Mouse (Mus musculus): Measurements from ENCODE around the gene Epha1. TPM values are rescaled to one million over a fixed set of nuclear protein-coding genes. Genes with fewer than 3 reads are reported as not detected.

The Epha1 gene
- total and polyA plus RNA-seq, 3 experiments, result 0.04 TPM; not detected in 2

GRCm38 (mm10) chr6:42419443-42419842 is 46.4 kb upstream of the Epha1 start:
- no peak overlapping the region for H3K27ac ChIP-seq (ENCODE audit: control insufficient read depth, low read depth, low read length)
- no peaks in the 10 kb centered on the region for H3K79me2 ChIP-seq (ENCODE audit: control insufficient read depth, insufficient read depth, low read length, poor library complexity)
- TF ChIP-seq USF1 (IDR thresholded peaks at IDR 0.05; ENCODE audit: low read depth, low read length), result no peak
- no peak for TF ChIP-seq TBP (IDR thresholded peaks at IDR 0.05; ENCODE audit: low read depth, low read length)
- TF ChIP-seq MAX (IDR thresholded peaks at IDR 0.05; ENCODE audit: low read length), result no peak
- TF ChIP-seq MAFK (IDR thresholded peaks at IDR 0.05; ENCODE audit: borderline replicate concordance, low read depth, low read length), result no peak
- no peak for TF ChIP-seq POLR2AphosphoS5 (IDR thresholded peaks at IDR 0.05; ENCODE audit: borderline replicate concordance, low read depth, low read length)
- no peak for TF ChIP-seq MYC (IDR thresholded peaks at IDR 0.05; ENCODE audit: low read depth, low read length)
- no peak for TF ChIP-seq POLR2AphosphoS2 (IDR thresholded peaks at IDR 0.05; ENCODE audit: low read length)
- no peak for TF ChIP-seq SMC3 (IDR thresholded peaks at IDR 0.05; ENCODE audit: low read depth, low read length)
- no peak for TF ChIP-seq BHLHE40 (IDR thresholded peaks at IDR 0.05; ENCODE audit: borderline replicate concordance, low read depth, low read length)
- TF ChIP-seq E2F4 (IDR thresholded peaks at IDR 0.05; ENCODE audit: borderline replicate concordance, low read depth, low read length), result no peak
- no peak for TF ChIP-seq ZMIZ1 (IDR thresholded peaks at IDR 0.05; ENCODE audit: low read depth, low read length)
- TF ChIP-seq GATA1 (IDR thresholded peaks at IDR 0.05; ENCODE audit: low read depth, low read length), result no peak
- TF ChIP-seq CTCF (IDR thresholded peaks at IDR 0.05 in 2 of 3, conservative IDR thresholded peaks at IDR 0.05 in 1 of 3; ENCODE audit: control insufficient read depth in 1 of 3, insufficient read depth in 1 of 3, low read depth in 2 of 3, low read length in 3 of 3, poor library complexity in 1 of 3, severe bottlenecking in 1 of 3), result no peak
- TF ChIP-seq NELFE (IDR thresholded peaks at IDR 0.05; ENCODE audit: low read depth, low read length), result no peak
- no peak for TF ChIP-seq ZC3H11A (IDR thresholded peaks at IDR 0.05; ENCODE audit: low read depth, low read length)
- TF ChIP-seq RCOR1 (IDR thresholded peaks at IDR 0.05; ENCODE audit: low read depth, low read length), result no peak
- no peak for TF ChIP-seq TAL1 (IDR thresholded peaks at IDR 0.05; ENCODE audit: low read length)
- TF ChIP-seq TCF12 (IDR thresholded peaks at IDR 0.05; ENCODE audit: low read depth, low read length), result no peak
- TF ChIP-seq CHD1 (IDR thresholded peaks at IDR 0.05; ENCODE audit: low read depth, low read length), result no peak
- no peaks in the 10 kb centered on the region for H3K4me1 ChIP-seq (ENCODE audit: control insufficient read depth in 1 of 2, insufficient read depth in 2 of 2, low read length in 2 of 2)
- H3K36me3 ChIP-seq (ENCODE audit: control insufficient read depth in 1 of 2, insufficient read depth in 2 of 2, low read length in 2 of 2), result no peaks in the 10 kb centered on the region
- H3K27me3 ChIP-seq (ENCODE audit: control insufficient read depth in 1 of 2, insufficient read depth in 2 of 2, low read length in 2 of 2), result no peaks in the 10 kb centered on the region
- no peaks in the 10 kb centered on the region for H3K9me3 ChIP-seq (replicated peaks; ENCODE audit: insufficient read depth, low read length)
- no peak for DNase-seq (ENCODE audit: low read depth, low spot score)
- H3K4me3 ChIP-seq (ENCODE audit: control insufficient read depth in 1 of 2, insufficient read depth in 1 of 2, low read depth in 2 of 2, low read length in 2 of 2), result no peak overlapping the region
- H3K9ac ChIP-seq (ENCODE audit: control insufficient read depth, low read depth, low read length, poor library complexity, severe bottlenecking), result no peak overlapping the region

GRCm38 (mm10) chr6:42405134-42405533 is 32.1 kb upstream of the Epha1 start, which contains the start of gene Tas2r135:
Tas2r135 (plus strand) TSS chr6:42405434.
- H3K4me1 ChIP-seq (ENCODE audit: control insufficient read depth in 1 of 2, insufficient read depth in 2 of 2, low read length in 2 of 2), result no peaks in the 10 kb centered on the region
- H3K4me3 ChIP-seq (ENCODE audit: control insufficient read depth in 1 of 2, insufficient read depth in 1 of 2, low read depth in 2 of 2, low read length in 2 of 2), result no peak within 1 kb of the TSS
- no peaks in the 10 kb centered on the region; a peak in 1 of 4 replicates for H3K27me3 ChIP-seq (ENCODE audit: control insufficient read depth in 1 of 2, insufficient read depth in 2 of 2, low read length in 2 of 2)
- no peak within 1 kb of the TSS for H3K9ac ChIP-seq (ENCODE audit: control insufficient read depth, low read depth, low read length, poor library complexity, severe bottlenecking)
- H3K36me3 ChIP-seq (ENCODE audit: control insufficient read depth in 1 of 2, insufficient read depth in 2 of 2, low read length in 2 of 2), result no peaks in the 10 kb centered on the region
- no peaks in the 10 kb centered on the region for H3K79me2 ChIP-seq (ENCODE audit: control insufficient read depth, insufficient read depth, low read length, poor library complexity)
- no peaks in the 10 kb centered on the region for H3K9me3 ChIP-seq (replicated peaks; ENCODE audit: insufficient read depth, low read length)
- no peak for DNase-seq (ENCODE audit: low read depth, low spot score)
- TF ChIP-seq ZKSCAN1 (IDR thresholded peaks at IDR 0.05; ENCODE audit: low read depth, low read length) (no peak), MYB (IDR thresholded peaks at IDR 0.05; ENCODE audit: low read depth, low read length) (no peak), POLR2A (IDR thresholded peaks at IDR 0.05; ENCODE audit: control insufficient read depth in 1 of 2, insufficient read depth in 1 of 2, low read depth in 1 of 2, low read length in 2 of 2, poor library complexity in 1 of 2) (no peak), ZNF384 (IDR thresholded peaks at IDR 0.05; ENCODE audit: low read depth, low read length) (no peak), KAT2A (conservative IDR thresholded peaks at IDR 0.05; ENCODE audit: low read depth, low read length) (no peak), NRF1 (IDR thresholded peaks at IDR 0.05; ENCODE audit: insufficient read depth, low read depth, low read length, poor library complexity, severe bottlenecking) (no peak), GATA1 (IDR thresholded peaks at IDR 0.05; ENCODE audit: low read depth, low read length) (no peak)
- no peak within 1 kb of the TSS for H3K27ac ChIP-seq (ENCODE audit: control insufficient read depth, low read depth, low read length)

Measured in MEL (cell line).